Mouse (Mus musculus): Measurements from ENCODE around the gene Chst1. TPM values are rescaled to one million over a fixed set of nuclear protein-coding genes. Genes with fewer than 3 reads are reported as not detected.

Chst1 gene
- polyA plus RNA-seq, 1 experiment from 2014 or later, result 25.4 TPM

GRCm38 (mm10) chr2:92614106-92614505, 14.6 kb downstream of the Chst1 start:
- no peaks in the 10 kb centered on the region for H3K9me3 ChIP-seq
- H3K36me3 ChIP-seq, result peaks cover 3% of the 10 kb centered on the region; the same call in 1 of the 2 replicates
- no peak overlapping the region for H3K27ac ChIP-seq (replicated peaks)
- no peak overlapping the region for H3K9ac ChIP-seq (replicated peaks)
- no peaks in the 10 kb centered on the region for H3K27me3 ChIP-seq
- WGBS, result 95% methylated on average over 14 of the region's 14 CpGs
- H3K4me1 ChIP-seq, result no peaks in the 10 kb centered on the region
- H3K4me2 ChIP-seq (replicated peaks), result no peak overlapping the region
- no peak for ATAC-seq (replicated peaks)
- H3K4me3 ChIP-seq, result no peak overlapping the region

- Histone ChIP-seq H3K4me2 (replicated peaks) (no peak overlapping the region), H3K27ac (replicated peaks) (no peak overlapping the region), H3K27me3 (no peaks in the 10 kb centered on the region), H3K9ac (replicated peaks) (no peak overlapping the region), H3K4me1 (no peaks in the 10 kb centered on the region), H3K9me3 (no peaks in the 10 kb centered on the region), H3K4me3 (no peak overlapping the region), H3K36me3 (peaks cover 3% of the 10 kb centered on the region; the same call in 1 of the 2 replicates)
- WGBS, result 76% methylated on average over 16 of the region's 16 CpGs
- ATAC-seq (replicated peaks), result no peak
Measured at GRCm38 (mm10) chr2:92617077-92617756, 17.7 kb downstream of the Chst1 start.

DNA sequence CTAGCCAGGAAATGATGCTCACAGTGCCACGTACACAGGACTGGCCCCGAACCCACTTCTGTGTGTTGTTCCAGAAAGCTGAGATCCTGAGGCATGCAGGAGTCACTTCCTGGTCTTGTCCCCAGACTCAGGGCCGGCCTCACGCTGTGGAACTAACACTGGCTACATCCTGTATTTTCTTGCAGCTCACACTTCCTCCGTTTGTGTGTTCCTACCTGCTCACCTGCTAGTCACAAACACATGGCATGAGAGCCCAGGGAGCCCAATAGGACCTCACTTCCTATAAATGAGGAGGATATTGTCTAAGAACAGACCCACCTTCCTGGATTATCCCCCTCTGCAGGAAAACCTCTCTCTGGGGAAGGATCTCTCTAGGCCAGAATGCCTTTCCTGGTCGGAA, 18.5 kb downstream of the Chst1 start:
- no peaks in the 10 kb centered on the region for H3K9me3 ChIP-seq
- ATAC-seq (replicated peaks), result no peak
- 88% methylated on average over 6 of the region's 6 CpGs for WGBS

DNA sequence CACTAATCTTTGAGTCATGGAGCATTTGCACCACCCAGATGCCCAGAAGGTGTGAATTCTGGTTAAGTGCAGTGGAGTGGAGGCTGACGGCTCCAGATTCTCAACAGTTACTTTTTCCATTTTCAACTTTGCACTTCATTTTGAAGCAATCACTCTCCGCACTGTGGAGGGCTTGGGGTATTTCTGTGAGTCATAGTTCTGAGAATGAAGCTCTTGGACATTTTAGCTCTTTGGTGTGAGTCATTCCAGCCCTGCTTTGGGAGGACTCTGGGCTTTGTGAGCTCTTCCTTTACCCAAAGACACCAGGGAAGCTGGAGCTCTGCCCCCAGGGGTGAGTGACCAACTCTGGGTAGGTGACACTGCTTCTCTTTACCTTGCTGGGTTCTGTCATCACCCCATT, 28.1 kb downstream of the Chst1 start:
- ATAC-seq (replicated peaks), result no peak
- Histone ChIP-seq H3K9me3 (no peaks in the 10 kb centered on the region), H3K36me3 (no peaks in the 10 kb centered on the region), H3K4me2 (replicated peaks) (no peak overlapping the region), H3K9ac (replicated peaks) (no peak overlapping the region), H3K4me3 (no peak overlapping the region), H3K27ac (replicated peaks) (no peak overlapping the region), H3K4me1 (no peaks in the 10 kb centered on the region), H3K27me3 (no peaks in the 10 kb centered on the region)
- 74% methylated on average over 2 of the region's 2 CpGs for WGBS

More for the DNA sequence above, 18.5 kb downstream of the Chst1 start:
- Histone ChIP-seq H3K27ac (replicated peaks) (no peak overlapping the region), H3K27me3 (no peaks in the 10 kb centered on the region), H3K9ac (replicated peaks) (no peak overlapping the region), H3K4me1 (no peaks in the 10 kb centered on the region), H3K36me3 (peaks cover 3% of the 10 kb centered on the region; the same call in 1 of the 2 replicates), H3K4me2 (replicated peaks) (no peak overlapping the region), H3K4me3 (no peak overlapping the region)

- H3K4me3 ChIP-seq, result no peak overlapping the region
- H3K9me3 ChIP-seq, result no peaks in the 10 kb centered on the region
- H3K4me2 ChIP-seq (replicated peaks), result no peak overlapping the region
- no peaks in the 10 kb centered on the region for H3K27me3 ChIP-seq
- WGBS, result 90% methylated on average over 11 of the region's 11 CpGs
- H3K27ac ChIP-seq (replicated peaks), result no peak overlapping the region
- no peaks in the 10 kb centered on the region for H3K36me3 ChIP-seq
- H3K9ac ChIP-seq (replicated peaks), result no peak overlapping the region
- no peak for ATAC-seq (replicated peaks)
- no peaks in the 10 kb centered on the region for H3K4me1 ChIP-seq
Measured at GRCm38 (mm10) chr2:92630799-92631198, 31.3 kb downstream of the Chst1 start.

DNA sequence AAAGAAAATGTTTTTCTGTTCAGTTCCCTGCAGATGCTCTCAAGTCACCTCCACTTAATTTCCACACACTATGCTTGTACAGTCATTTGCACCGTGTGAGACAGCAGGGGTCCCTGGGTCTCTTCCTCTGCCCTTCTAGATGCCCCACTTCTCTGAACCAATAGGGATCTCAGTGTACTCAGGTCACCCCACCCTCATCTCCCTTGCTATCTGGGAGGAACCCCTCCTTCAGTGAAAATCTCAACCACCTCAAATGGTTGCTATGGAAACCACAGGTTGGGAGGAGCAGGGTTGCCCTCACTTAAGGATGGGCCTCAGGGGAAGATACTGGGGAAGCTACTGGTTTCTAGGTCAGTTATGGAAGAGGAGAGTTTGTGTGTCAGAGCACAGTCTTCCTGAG, 32.5 kb downstream of the Chst1 start:
- Histone ChIP-seq H3K9me3 (no peaks in the 10 kb centered on the region), H3K27me3 (no peaks in the 10 kb centered on the region), H3K4me2 (replicated peaks) (no peak overlapping the region), H3K27ac (replicated peaks) (no peak overlapping the region), H3K9ac (replicated peaks) (no peak overlapping the region), H3K36me3 (no peaks in the 10 kb centered on the region), H3K4me1 (no peaks in the 10 kb centered on the region), H3K4me3 (no peak overlapping the region)
- WGBS, result 58% methylated on average over 1 of the region's 1 CpGs
- no peak for ATAC-seq (replicated peaks)

- ATAC-seq (replicated peaks), result no peak
- H3K4me2 ChIP-seq (replicated peaks), result no peak overlapping the region
- no peaks in the 10 kb centered on the region for H3K9me3 ChIP-seq
- 28% methylated on average over 8 of the region's 8 CpGs for WGBS
- H3K36me3 ChIP-seq, result no peaks in the 10 kb centered on the region
- no peaks in the 10 kb centered on the region for H3K4me1 ChIP-seq
- no peak overlapping the region for H3K9ac ChIP-seq (replicated peaks)
- H3K4me3 ChIP-seq, result no peak overlapping the region
- H3K27me3 ChIP-seq, result no peaks in the 10 kb centered on the region
- no peak overlapping the region for H3K27ac ChIP-seq (replicated peaks)
Measured at GRCm38 (mm10) chr2:92640555-92640954, 41.0 kb downstream of the Chst1 start.

DNA sequence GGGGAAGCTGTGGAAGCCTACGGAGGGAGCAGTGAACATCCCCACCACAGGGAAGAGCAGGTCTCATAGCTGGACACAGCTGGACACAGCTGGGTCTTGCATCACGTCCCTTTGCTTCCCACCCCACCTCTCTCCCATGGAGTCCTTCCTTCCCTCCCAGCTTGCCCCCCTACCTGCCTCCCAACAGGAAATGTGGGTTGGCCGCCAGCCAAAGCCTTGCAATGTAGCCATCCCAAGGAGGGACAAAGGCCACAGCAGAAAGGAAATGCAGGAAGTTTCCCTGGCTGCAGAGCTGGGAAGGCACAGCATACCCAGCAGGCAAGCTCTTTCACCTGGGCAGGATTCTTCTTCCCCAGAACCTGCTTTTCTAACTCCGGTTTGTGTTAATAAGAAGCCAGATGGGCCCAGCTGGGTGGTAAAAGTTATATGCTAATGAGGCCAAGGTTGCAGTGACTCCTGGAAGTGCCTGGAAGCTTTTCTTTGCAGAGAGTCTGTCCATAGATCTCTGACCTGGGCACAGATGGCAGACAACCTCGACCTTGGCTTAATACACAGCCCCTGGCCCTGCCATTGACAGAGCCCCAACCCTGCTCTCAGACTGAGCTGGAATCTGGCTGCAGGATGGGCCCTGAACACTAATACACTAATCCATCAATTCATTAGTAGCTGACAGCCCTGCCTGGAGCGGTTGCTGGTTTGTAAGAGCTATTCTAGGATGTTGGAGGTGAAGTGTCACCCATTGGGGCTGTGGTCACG, 46.0 kb downstream of the Chst1 start:
- no peak for ATAC-seq (replicated peaks)
- Histone ChIP-seq H3K4me2 (replicated peaks) (no peak overlapping the region), H3K9me3 (no peaks in the 10 kb centered on the region), H3K4me3 (no peak overlapping the region), H3K36me3 (no peaks in the 10 kb centered on the region), H3K9ac (replicated peaks) (no peak overlapping the region), H3K27ac (replicated peaks) (no peak overlapping the region), H3K4me1 (no peaks in the 10 kb centered on the region), H3K27me3 (no peaks in the 10 kb centered on the region)
- WGBS, result 54% methylated on average over 7 of the region's 7 CpGs

DNA sequence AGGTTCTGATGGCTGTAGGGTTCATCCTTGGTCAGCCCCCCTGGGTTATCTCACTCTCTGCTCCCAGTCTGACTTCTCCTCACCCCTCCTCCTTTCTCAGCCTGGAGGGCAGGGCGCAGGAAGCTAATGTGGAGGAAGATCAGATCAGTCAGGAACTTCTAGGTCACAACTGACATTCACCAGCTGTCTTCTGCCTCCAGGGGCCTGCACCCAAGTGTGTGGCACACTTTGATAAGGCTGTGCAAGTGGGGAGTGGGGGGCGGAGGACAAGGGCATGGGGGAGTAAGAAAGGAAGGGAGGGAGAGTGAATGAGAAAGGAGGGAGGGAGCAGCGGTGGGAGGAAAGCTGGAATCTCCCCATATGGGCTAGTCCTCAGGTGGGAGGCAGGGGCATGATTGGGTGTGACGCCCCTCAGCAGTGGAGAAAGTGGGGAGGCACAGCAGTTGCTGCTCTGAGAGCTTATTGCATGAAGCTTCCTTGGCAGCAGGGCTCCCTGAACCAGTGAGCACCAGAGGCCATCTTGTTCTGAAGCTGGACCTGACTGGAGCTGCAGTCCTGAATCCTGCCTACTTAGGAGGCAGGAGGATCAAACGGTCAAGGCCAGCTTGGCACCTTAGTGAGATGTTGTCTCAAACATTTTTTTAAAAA, 49.8 kb downstream of the Chst1 start:
- Histone ChIP-seq H3K4me1 (no peaks in the 10 kb centered on the region), H3K36me3 (no peaks in the 10 kb centered on the region), H3K9me3 (no peaks in the 10 kb centered on the region), H3K4me3 (no peak overlapping the region), H3K9ac (replicated peaks) (no peak overlapping the region), H3K4me2 (replicated peaks) (no peak overlapping the region), H3K27ac (replicated peaks) (no peak overlapping the region), H3K27me3 (no peaks in the 10 kb centered on the region)
- ATAC-seq (replicated peaks), result no peak
- WGBS, result 81% methylated on average over 5 of the region's 5 CpGs

DNA sequence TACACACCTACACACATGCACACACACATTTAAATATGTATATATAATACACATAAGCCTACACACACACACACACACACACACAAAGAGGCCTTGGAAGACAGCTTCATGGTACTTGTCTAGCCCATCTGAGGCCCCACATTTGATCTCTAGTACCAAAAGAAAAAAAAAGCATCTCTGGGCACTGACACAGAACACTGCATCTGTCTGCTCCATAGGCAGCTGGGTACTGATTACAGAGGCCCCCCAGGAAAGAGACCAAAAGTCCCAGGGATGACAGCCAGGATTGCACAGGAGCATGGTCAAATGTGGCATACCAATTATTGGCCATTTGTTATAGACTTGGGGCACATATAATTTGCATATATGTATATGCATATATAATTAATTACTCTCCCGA, 50.9 kb downstream of the Chst1 start:
- no peak for ATAC-seq (replicated peaks)
- no peak overlapping the region for H3K27ac ChIP-seq (replicated peaks)
- no peak overlapping the region for H3K4me3 ChIP-seq
- no peaks in the 10 kb centered on the region for H3K27me3 ChIP-seq
- H3K36me3 ChIP-seq, result no peaks in the 10 kb centered on the region
- H3K9me3 ChIP-seq, result no peaks in the 10 kb centered on the region
- H3K9ac ChIP-seq (replicated peaks), result no peak overlapping the region
- H3K4me2 ChIP-seq (replicated peaks), result no peak overlapping the region
- no peaks in the 10 kb centered on the region for H3K4me1 ChIP-seq
- WGBS, result 59% methylated on average over 1 of the region's 1 CpGs

GRCm38 (mm10) chr2:92651294-92651816, 51.8 kb downstream of the Chst1 start:
- no peaks in the 10 kb centered on the region for H3K36me3 ChIP-seq
- ATAC-seq (replicated peaks), result no peak
- WGBS, result 86% methylated on average over 7 of the region's 7 CpGs

DNA sequence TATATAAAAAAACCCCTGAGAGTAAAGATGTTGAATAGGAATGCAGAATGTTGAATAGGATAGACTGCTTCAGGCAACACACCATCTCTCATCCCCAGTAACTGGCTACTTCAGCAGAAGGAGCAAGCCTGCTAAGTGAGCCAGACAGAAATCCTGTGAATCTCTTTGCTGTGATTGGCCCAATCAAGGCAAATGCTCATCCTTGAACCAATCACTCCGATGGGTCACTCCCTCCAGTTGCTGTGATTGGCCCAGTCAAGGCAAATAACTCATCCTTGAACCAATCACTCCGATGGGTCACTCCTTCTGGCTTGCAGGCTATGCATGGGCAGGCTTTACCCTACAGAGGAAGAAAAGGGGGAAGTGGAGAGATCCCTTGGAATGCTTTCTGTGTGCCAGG, 57.7 kb downstream of the Chst1 start:
- H3K4me2 ChIP-seq (replicated peaks), result no peak overlapping the region
- no peaks in the 10 kb centered on the region for H3K36me3 ChIP-seq
- H3K9ac ChIP-seq (replicated peaks), result no peak overlapping the region
- no peak overlapping the region for H3K27ac ChIP-seq (replicated peaks)
- H3K4me3 ChIP-seq, result no peak overlapping the region
- H3K9me3 ChIP-seq, result no peaks in the 10 kb centered on the region
- no peaks in the 10 kb centered on the region for H3K27me3 ChIP-seq
- WGBS, result 86% methylated on average over 2 of the region's 2 CpGs
- no peak for ATAC-seq (replicated peaks)
- H3K4me1 ChIP-seq, result no peaks in the 10 kb centered on the region

More at GRCm38 (mm10) chr2:92651294-92651816, 51.8 kb downstream of the Chst1 start:
- Histone ChIP-seq H3K27ac (replicated peaks) (no peak overlapping the region), H3K9me3 (no peaks in the 10 kb centered on the region), H3K4me3 (no peak overlapping the region), H3K4me1 (no peaks in the 10 kb centered on the region), H3K9ac (replicated peaks) (no peak overlapping the region), H3K27me3 (no peaks in the 10 kb centered on the region), H3K4me2 (replicated peaks) (no peak overlapping the region)
